Comparison of ENCODE assay signal across 8 mouse cellular contexts in the genomic region with DNA sequence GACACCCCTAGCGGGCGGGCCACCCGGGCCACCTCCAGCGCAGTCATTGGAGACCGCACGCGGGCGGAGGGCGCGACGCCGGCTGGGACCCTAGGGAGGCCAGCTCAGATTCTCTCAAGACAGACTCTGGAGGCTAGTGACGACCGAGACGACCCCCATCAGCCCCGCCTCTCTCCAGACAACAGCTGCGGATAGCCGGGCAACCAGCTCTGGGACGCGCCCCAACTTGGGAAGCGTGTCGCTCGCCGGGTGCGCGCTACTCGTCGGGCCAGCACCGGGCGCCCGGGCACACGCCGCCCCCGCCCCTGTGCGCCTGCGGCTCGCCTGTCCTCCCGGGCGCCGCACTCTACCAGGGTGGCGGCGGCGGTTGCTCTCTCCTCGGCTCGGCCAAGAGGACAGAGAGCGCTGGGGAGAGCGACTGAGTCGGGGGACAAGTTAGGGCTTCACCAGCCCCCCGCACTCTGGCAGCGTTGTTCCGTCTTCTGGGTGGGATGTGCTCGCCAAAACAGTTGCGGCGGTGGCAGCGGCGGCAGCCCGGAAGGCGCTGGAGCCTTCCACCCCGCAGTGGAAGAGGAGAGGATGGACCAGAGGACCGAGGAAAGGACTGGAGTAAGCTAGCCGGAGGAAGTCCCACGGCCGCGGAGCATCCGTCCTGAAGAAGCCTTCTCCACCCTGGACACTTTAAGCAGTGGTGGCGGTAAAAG. TPM values are rescaled to one million over a fixed set of nuclear protein-coding genes. Genes with fewer than 3 reads are reported as not detected.
DNase-seq lines count a peak whose midpoint lies in the region; ATAC-seq lines count a peak whose summit lies in the region.

No protein-coding gene starts in this region.

- peak overlapping the region; percentile 59 for H3K4me3 ChIP-seq in kidney, embryonic 14.5 days (ENCODE audit: low read length)
- H3K4me3 ChIP-seq in forebrain, embryonic 11.5 days (ENCODE audit: low read depth, low read length) = peak overlapping the region; percentile 54
- H3K4me3 ChIP-seq in heart, embryonic 16.5 days (ENCODE audit: low read length) = peak overlapping the region; percentile 58
- peak overlapping the region; percentile 62 for H3K4me3 ChIP-seq in neural tube, embryonic 11.5 days (ENCODE audit: low read depth, low read length)

- H3K9me3 ChIP-seq in kidney, embryonic 14.5 days (ENCODE audit: control insufficient read depth, low read length) = no peaks in the 10 kb centered on the region
- H3K9me3 ChIP-seq in forebrain, embryonic 11.5 days (ENCODE audit: control insufficient read depth, low read length) = no peaks in the 10 kb centered on the region
- H3K9me3 ChIP-seq in heart, embryonic 16.5 days (replicated peaks; ENCODE audit: control insufficient read depth, low read length) = no peaks in the 10 kb centered on the region
- H3K9me3 ChIP-seq in neural tube, embryonic 11.5 days (ENCODE audit: control insufficient read depth, low read length) = no peaks in the 10 kb centered on the region

- intact Hi-C loops in left cerebral cortex, postnatal 4 days (cut with DNase I) = loop anchor here (10.0 kb wide), 2 partner anchors 293 to 1777 kb away; no protein-coding TSS in a partner anchor

- no peak for DNase-seq in kidney, postnatal 25 days
- peak; percentile 75 for DNase-seq in brain, adult 2 months (ENCODE audit: low read depth, low spot score)
- peak; percentile 78 for DNase-seq in forebrain, embryonic 11.5 days (ENCODE audit: low spot score)
- peak; percentile 83 for DNase-seq in left cerebral cortex, postnatal 4 days
- peak; percentile 74 for DNase-seq in neural tube, embryonic 11.5 days (ENCODE audit: low spot score)
- DNase-seq in thymus, postnatal 25 days = no peak

- no peaks in the 10 kb centered on the region for H3K4me1 ChIP-seq in kidney, embryonic 14.5 days (ENCODE audit: control insufficient read depth, insufficient read depth, low read length)
- 0 out of 2 replicates have a peak, but pooled peaks cover 2% of the 10 kb centered on the region for H3K4me1 ChIP-seq in forebrain, embryonic 11.5 days (replicated peaks; ENCODE audit: control insufficient read depth, insufficient read depth, low read length)
- peaks cover 8% of the 10 kb centered on the region for H3K4me1 ChIP-seq in heart, embryonic 16.5 days (ENCODE audit: control insufficient read depth, insufficient read depth, low read length)
- H3K4me1 ChIP-seq in neural tube, embryonic 11.5 days (ENCODE audit: control insufficient read depth, insufficient read depth, low read length) = 0 out of 2 replicates have a peak, but pooled peaks cover 8% of the 10 kb centered on the region

- H3K4me2 ChIP-seq in kidney, embryonic 14.5 days (replicated peaks; ENCODE audit: low read depth, low read length) = peak overlapping the region; percentile 96
- peak overlapping the region; percentile 90 for H3K4me2 ChIP-seq in forebrain, embryonic 11.5 days (ENCODE audit: low read depth, low read length, severe bottlenecking)
- H3K4me2 ChIP-seq in heart, embryonic 16.5 days (ENCODE audit: low read depth, low read length) = peak overlapping the region; percentile 92
- H3K4me2 ChIP-seq in neural tube, embryonic 11.5 days (ENCODE audit: low read depth) = peak overlapping the region; percentile 95

- H3K27ac ChIP-seq in kidney, embryonic 14.5 days (ENCODE audit: low read depth, low read length) = no peak overlapping the region
- no peak overlapping the region for H3K27ac ChIP-seq in forebrain, embryonic 11.5 days (ENCODE audit: low read depth, low read length)
- no peak overlapping the region for H3K27ac ChIP-seq in heart, embryonic 16.5 days (ENCODE audit: low read length)
- no peak overlapping the region for H3K27ac ChIP-seq in neural tube, embryonic 11.5 days (ENCODE audit: low read depth, low read length)

- ATAC-seq in kidney, embryonic 14.5 days (ENCODE audit: low FRiP score, low TSS enrichment) = peak; percentile 89
- ATAC-seq in forebrain, embryonic 11.5 days (replicated peaks; ENCODE audit: low FRiP score) = peak; percentile 84
- ATAC-seq in heart, embryonic 16.5 days (replicated peaks; ENCODE audit: extremely low read depth, insufficient read depth, low FRiP score) = peak; percentile 37; the same call in 1 of the 2 replicates
- ATAC-seq in neural tube, embryonic 11.5 days (ENCODE audit: insufficient read depth, low FRiP score, low TSS enrichment) = peak; percentile 87

- no peaks in the 10 kb centered on the region for H3K36me3 ChIP-seq in kidney, embryonic 14.5 days (ENCODE audit: control insufficient read depth, insufficient read depth, low read length)
- H3K36me3 ChIP-seq in forebrain, embryonic 11.5 days (ENCODE audit: control insufficient read depth, insufficient read depth, low read length) = no peaks in the 10 kb centered on the region
- H3K36me3 ChIP-seq in heart, embryonic 16.5 days (ENCODE audit: control insufficient read depth, insufficient read depth) = no peaks in the 10 kb centered on the region
- no peaks in the 10 kb centered on the region for H3K36me3 ChIP-seq in neural tube, embryonic 11.5 days (ENCODE audit: control insufficient read depth, insufficient read depth, low read length)

- H3K27me3 ChIP-seq in kidney, embryonic 14.5 days (ENCODE audit: control insufficient read depth, insufficient read depth, low read length) = peaks cover 43% of the 10 kb centered on the region
- H3K27me3 ChIP-seq in forebrain, embryonic 11.5 days (ENCODE audit: control insufficient read depth, insufficient read depth, low read length) = peaks cover 26% of the 10 kb centered on the region
- peaks cover 47% of the 10 kb centered on the region for H3K27me3 ChIP-seq in heart, embryonic 16.5 days (ENCODE audit: control insufficient read depth, insufficient read depth, low read length)
- peaks cover 29% of the 10 kb centered on the region for H3K27me3 ChIP-seq in neural tube, embryonic 11.5 days (ENCODE audit: control insufficient read depth, insufficient read depth, low read length)

- peak overlapping the region; percentile 25; the same call in 1 of the 2 replicates for H3K9ac ChIP-seq in kidney, embryonic 14.5 days (ENCODE audit: low read depth, low read length)
- H3K9ac ChIP-seq in forebrain, embryonic 11.5 days (ENCODE audit: low read length) = peak overlapping the region; percentile 53
- H3K9ac ChIP-seq in heart, embryonic 16.5 days (ENCODE audit: low read length) = peak overlapping the region; percentile 49; the same call in 1 of the 2 replicates
- H3K9ac ChIP-seq in neural tube, embryonic 11.5 days (ENCODE audit: low read length) = peak overlapping the region; percentile 48

- under 1% methylated on average over 61 of the region's 66 CpGs for whole genome bisulfite sequencing in kidney, embryonic 14.5 days
- WGBS in forebrain, embryonic 11.5 days = under 1% methylated on average over 59 of the region's 66 CpGs
- under 1% methylated on average over 66 of the region's 66 CpGs for WGBS in heart, embryonic 16.5 days
- WGBS in neural tube, embryonic 11.5 days = under 1% methylated on average over 62 of the region's 66 CpGs

RNA-seq across cellular contexts. Expression of a gene that starts 0.5 kb away (rescaled TPM):
- 0.20 and 0.42 TPM in 2 replicates for polyA plus RNA-seq in kidney, embryonic 14.5 days (2014; fragmentation: Nextera tagmentation; extraction: Ambion mirVana)
- polyA plus RNA-seq in forebrain, embryonic 11.5 days (2014; fragmentation: Nextera tagmentation; extraction: Ambion mirVana) = 0.37 and 0.53 TPM in 2 replicates
- polyA plus RNA-seq in heart, embryonic 16.5 days (2015; fragmentation: Nextera tagmentation; extraction: Ambion mirVana) = 0.07 TPM in 1 of 2 replicates, not detected in the other
- total RNA-seq in left cerebral cortex, postnatal 4 days (2021) = 10 to 100 TPM; 18.6 to 18.7 TPM
- 2.2 and 3.1 TPM in 2 replicates for polyA plus RNA-seq in neural tube, embryonic 11.5 days (2014; fragmentation: Nextera tagmentation; extraction: Ambion mirVana)

Comparison
In these comparisons a context has a peak if more than half of its experiments do, and no peak if none do; other contexts are left out.
1. ATAC-seq: peak in every context shown above with its lines; median percentile 89 in kidney, embryonic 14.5 days; 87 in neural tube, embryonic 11.5 days; 84 in forebrain, embryonic 11.5 days; 37 in heart, embryonic 16.5 days.
2. DNase-seq: peak in brain, adult 2 months (single experiment), forebrain, embryonic 11.5 days (single experiment), left cerebral cortex, postnatal 4 days (single experiment) and neural tube, embryonic 11.5 days (single experiment); none in kidney, postnatal 25 days (0 of 2) and thymus, postnatal 25 days (single experiment).
3. Peak in every context shown above with its lines, with median percentiles within 50 percentile points of each other: H3K4me2 ChIP-seq, H3K4me3 ChIP-seq and H3K9ac ChIP-seq.